Mouse (Mus musculus) midbrain, embryonic 11.5 days (tissue): ENCODE measurements at regions not wholly inside any gene's neighbourhood (a gene's known extent, or its start where the extent isn't known, plus 50 kb on each side); places are given as distances from the start of the nearest gene placed in this dataset.
A peak's percentile ranks its signal among the peaks of the same experiment; 100 is the strongest.

Experiments
- ATAC-seq: fragments of 200-750 bp; cut with Nextera tagmentation; 2 replicates; pipeline ENCODE4 v1.8.0; 2017; ENCODE audit warnings: moderate TSS enrichment, moderate library complexity; ENCODE audit not compliant: low FRiP score
- DNase-seq: peaks from one replicate; pipeline ENCODE4 v3.0.0; 2015; ENCODE audit warnings: low spot score; ENCODE audit errors: missing footprints
- H3K27ac ChIP-seq: fragments of 300-500 bp; sonication (generic); 2 replicates; pipeline ENCODE4 v1.5.1; 2014; ENCODE audit warnings: low read depth, low read length
- H3K27me3 ChIP-seq: fragments of 300-500 bp; sonication (generic); 2 replicates; pipeline ENCODE4 v1.6.1; 2014; ENCODE audit warnings: mild to moderate bottlenecking, low read length, moderate library complexity, mixed read lengths; ENCODE audit not compliant: control insufficient read depth, insufficient read depth
- H3K36me3 ChIP-seq: fragments of 300-500 bp; sonication (generic); 2 replicates; pipeline ENCODE4 v1.6.1; 2014; ENCODE audit warnings: mild to moderate bottlenecking, low read length, moderate library complexity, mixed read lengths; ENCODE audit not compliant: control insufficient read depth, insufficient read depth
- H3K4me1 ChIP-seq: fragments of 300-500 bp; sonication (generic); 2 replicates; pipeline ENCODE4 v1.6.1; 2014; ENCODE audit warnings: low read length; ENCODE audit not compliant: control insufficient read depth, insufficient read depth
- H3K4me2 ChIP-seq: fragments of 300-500 bp; sonication (generic); 2 replicates; pipeline ENCODE4 v1.6.1; 2014; ENCODE audit warnings: mild to moderate bottlenecking, moderate library complexity
- H3K4me3 ChIP-seq: fragments of 300-500 bp; sonication (generic); 2 replicates; pipeline ENCODE4 v1.5.1; 2014; ENCODE audit warnings: low read depth, low read length
- H3K9ac ChIP-seq: fragments of 300-500 bp; sonication (generic); 2 replicates; pipeline ENCODE4 v1.6.1; 2014; ENCODE audit warnings: low read length
- H3K9me3 ChIP-seq: fragments of 300-500 bp; sonication (generic); 2 replicates; pipeline ENCODE4 v1.6.1; 2016; ENCODE audit warnings: low read length; ENCODE audit not compliant: control insufficient read depth
- WGBS: fragments of 180-500 bp; shearing (Covaris S2); extraction: QIAGEN DNeasy Blood & Tissue Kit; methylation state at CpG from one replicate; pipeline ENCODE4 v1.1.7; 2014; 5-methylcytosine and 5-hydroxymethylcytosine counted together

DNA sequence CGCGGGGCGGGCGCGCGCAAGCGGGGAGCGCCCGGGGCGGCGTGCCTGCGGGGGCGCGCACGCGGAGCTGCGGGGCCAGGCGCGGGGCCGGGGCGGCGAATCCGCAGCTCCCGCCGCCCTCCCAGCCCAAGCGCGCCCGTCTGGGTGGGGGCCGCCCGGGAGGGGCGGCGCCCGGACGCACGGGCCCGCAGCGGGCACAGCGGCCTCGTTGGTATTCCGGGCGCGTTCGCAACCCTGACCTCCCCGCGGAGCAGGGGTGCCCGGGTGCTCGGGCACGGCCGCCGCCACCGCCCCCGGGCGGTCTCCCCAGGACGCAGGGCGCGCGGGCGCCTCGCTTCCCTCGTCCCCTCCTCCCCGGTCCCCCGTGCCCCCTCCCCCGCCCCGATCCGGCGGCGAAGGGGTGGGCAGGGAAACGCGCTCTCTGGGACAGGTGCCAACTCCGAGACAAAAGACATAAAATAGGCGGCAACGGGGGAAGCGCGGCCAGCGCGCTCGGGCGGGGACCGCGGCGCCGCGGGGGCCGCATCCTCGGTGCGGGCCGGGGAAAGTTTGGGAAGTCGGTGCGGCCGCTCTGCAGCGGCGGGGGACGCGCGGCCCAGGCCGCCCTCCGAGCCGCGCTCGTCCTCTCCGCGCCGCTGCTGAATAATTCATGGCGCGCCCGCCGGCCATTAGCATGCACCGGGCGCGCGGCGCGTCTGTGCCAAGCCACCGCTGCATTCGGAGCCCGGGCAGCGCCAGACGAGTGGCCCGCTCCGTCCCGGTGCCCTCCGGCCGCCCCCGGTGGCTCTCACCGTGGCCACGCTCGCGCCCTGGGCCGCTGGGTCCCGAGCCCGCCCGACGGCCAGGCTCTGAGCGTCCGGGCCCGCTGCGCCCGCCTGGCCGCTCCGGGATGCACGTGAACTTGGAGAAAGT, 63.7 kb upstream of the Ppara start:
- Histone ChIP-seq H3K4me1 (peaks cover 13% of the 10 kb centered on the region), H3K4me2 (peak overlapping the region; percentile 89), H3K27me3 (peaks cover 95% of the 10 kb centered on the region), H3K36me3 (no peaks in the 10 kb centered on the region), H3K9me3 (no peaks in the 10 kb centered on the region), H3K27ac (no peak overlapping the region), H3K4me3 (peak overlapping the region; percentile 57), H3K9ac (peak overlapping the region; percentile 67)
- no peak for DNase-seq
- peak; percentile 79 for ATAC-seq
- under 1% methylated on average over 115 of the region's 141 CpGs for WGBS

DNA sequence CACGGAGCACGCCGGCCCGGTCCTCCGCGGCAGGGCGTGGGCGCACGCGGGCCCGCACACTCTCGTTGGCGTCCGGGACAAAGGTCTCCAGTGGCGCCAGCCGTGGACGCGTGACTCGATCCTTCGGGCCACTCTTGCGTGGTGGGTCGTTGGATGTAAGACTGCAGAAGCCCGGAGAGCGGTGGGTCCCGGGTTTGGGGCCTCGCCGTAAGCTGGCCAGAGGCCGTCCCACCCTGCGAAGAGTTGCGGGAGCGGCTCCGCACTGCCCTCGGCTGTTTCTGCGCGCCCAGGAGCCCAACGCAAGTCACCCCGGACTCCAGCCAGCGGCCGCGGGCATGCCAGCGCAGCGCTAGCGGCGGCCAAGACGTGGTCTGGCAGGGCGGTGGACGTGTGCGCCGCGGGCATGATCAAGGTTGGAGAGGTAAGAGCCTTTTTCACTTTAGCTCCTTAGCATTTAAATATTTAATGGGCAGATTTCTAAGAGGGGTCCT, 63.0 kb upstream of the Ppara start:
- Histone ChIP-seq H3K9me3 (no peaks in the 10 kb centered on the region), H3K36me3 (no peaks in the 10 kb centered on the region), H3K4me2 (peak overlapping the region; percentile 89), H3K4me3 (peak overlapping the region; percentile 57), H3K9ac (peak overlapping the region; percentile 67), H3K27me3 (peaks cover 97% of the 10 kb centered on the region), H3K4me1 (peaks cover 13% of the 10 kb centered on the region), H3K27ac (no peak overlapping the region)
- 2% methylated on average over 50 of the region's 50 CpGs for WGBS
- peak; percentile 95 for DNase-seq
- ATAC-seq = peak; percentile 41; the same call in 1 of the 2 replicates

DNA sequence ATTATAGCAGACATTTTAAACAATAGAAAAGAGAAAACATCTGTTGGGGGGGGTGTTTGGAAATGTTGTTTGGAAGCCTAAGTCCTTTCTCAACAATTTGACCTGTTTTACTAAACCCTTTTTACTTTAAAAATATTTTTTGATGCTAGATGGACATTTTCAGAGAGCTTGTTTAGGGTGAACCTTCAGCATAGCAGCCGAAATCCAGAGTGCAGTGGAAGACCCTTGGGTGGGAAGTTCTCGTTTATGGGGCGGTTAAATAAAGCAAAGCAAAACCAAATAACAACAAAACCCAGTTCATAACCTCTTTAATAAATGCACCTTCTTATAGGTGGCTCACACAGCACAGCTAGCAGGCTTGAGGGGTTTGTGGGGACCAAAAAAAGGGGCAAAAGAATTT, 62.4 kb upstream of the Ppara start:
- 78% methylated on average over 3 of the region's 3 CpGs for WGBS
- Histone ChIP-seq H3K4me3 (peak overlapping the region; percentile 57), H3K27ac (no peak overlapping the region), H3K36me3 (no peaks in the 10 kb centered on the region), H3K27me3 (peaks cover 97% of the 10 kb centered on the region), H3K4me1 (peaks cover 13% of the 10 kb centered on the region), H3K9me3 (no peaks in the 10 kb centered on the region), H3K9ac (no peak overlapping the region), H3K4me2 (peak overlapping the region; percentile 89; the same call in 1 of the 2 replicates)
- no peak for ATAC-seq
- DNase-seq = peak; percentile 90

DNA sequence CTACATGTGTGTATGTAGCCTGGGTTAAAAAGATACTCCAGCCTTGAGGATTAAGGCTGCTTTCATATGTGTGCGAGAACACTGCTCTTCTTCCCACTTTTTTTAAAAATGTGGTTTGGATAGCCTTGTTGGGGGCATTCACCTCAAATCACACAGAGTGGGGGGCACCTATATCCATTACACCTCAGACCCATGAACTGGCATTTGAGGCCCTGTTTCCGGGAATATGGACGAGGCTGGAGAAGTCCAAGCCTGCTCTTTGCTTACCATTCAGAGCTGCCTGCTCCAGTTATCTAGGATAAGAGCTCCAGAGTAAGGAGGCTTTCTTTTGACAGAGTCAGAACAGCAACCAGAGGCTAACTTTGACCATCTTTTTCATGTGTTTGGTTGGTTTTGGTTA, 61.9 kb upstream of the Ppara start:
- no peak overlapping the region for H3K27ac ChIP-seq
- WGBS = 76% methylated on average over 3 of the region's 3 CpGs
- no peak overlapping the region for H3K4me3 ChIP-seq

DNA sequence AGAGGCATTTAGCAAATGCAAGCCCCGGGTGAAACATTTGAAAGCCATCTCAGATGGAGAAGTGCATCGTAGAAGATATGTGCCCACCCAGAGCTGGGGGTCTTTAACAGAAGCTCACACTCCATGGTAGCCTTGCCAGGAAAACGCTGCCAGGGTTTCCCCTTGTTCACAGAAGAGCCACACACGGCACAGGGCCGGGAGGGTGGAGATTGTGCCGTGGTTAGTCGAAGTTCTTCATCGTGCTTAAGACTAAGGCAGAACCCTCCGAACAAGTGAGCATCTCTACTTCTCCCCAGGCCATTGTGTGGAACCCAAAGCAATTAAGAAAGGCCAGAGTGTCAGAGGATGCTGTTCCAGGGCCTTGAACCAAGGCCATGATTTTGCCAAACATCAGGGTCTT, 61.3 kb upstream of the Ppara start:
- H3K27me3 ChIP-seq = peaks cover 97% of the 10 kb centered on the region
- DNase-seq (peak; percentile 88), ATAC-seq (no peak)
- H3K9me3 ChIP-seq = no peaks in the 10 kb centered on the region
- H3K27ac ChIP-seq = no peak overlapping the region
- H3K4me1 ChIP-seq = peaks cover 13% of the 10 kb centered on the region
- no peaks in the 10 kb centered on the region for H3K36me3 ChIP-seq
- no peak overlapping the region for H3K9ac ChIP-seq
- WGBS = 83% methylated on average over 9 of the region's 9 CpGs
- H3K4me2 ChIP-seq = no peak overlapping the region
- H3K4me3 ChIP-seq = no peak overlapping the region

More for the DNA sequence above, 61.9 kb upstream of the Ppara start:
- Histone ChIP-seq H3K9ac (no peak overlapping the region), H3K36me3 (no peaks in the 10 kb centered on the region), H3K9me3 (no peaks in the 10 kb centered on the region), H3K27me3 (peaks cover 96% of the 10 kb centered on the region), H3K4me1 (peaks cover 13% of the 10 kb centered on the region), H3K4me2 (peak overlapping the region; percentile 17; the same call in 1 of the 2 replicates)
- ATAC-seq (no peak), DNase-seq (no peak)

DNA sequence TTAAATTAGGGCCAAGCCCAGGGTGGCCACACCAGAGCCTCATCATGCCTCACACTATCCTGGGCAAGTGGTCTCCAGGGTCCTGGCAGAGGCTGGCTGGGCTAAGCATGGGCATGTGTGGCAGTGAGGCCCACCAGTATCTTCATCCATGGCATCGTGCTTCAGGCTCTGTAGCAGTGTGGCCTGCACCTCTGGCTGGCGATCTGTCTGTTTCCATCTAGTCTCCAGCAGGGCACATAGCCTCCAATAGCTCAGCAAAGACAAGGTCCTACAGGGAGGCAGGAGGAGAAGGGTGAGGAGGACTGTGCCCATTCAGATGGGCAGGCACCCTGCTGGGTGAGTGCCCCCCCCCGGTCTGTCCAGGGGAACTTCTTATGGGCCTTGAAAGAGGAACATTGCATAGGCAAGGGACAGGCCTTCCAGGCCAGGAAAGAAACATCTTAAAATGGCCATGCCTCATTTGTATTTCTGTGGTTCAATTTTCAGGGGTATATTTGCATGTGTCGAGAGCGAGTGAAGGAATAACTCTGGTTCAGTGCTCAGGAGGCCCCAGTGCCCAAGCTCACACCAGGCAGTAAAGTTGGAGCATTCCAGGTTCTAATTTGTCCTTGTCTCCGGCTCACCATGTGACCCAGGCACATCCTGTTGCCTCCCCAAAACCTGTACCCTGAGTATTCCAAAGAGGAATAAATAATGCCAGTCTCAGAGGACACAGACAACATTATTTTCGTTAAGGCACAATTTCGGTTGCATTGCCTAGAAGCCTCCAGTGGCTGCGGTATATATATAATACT, 60.4 kb upstream of the Ppara start:
- no peak overlapping the region for H3K27ac ChIP-seq
- no peaks in the 10 kb centered on the region for H3K36me3 ChIP-seq
- no peak for ATAC-seq
- H3K4me3 ChIP-seq = no peak overlapping the region
- H3K27me3 ChIP-seq = peaks cover 95% of the 10 kb centered on the region
- peaks cover 13% of the 10 kb centered on the region for H3K4me1 ChIP-seq
- H3K9ac ChIP-seq = no peak overlapping the region
- DNase-seq = no peak
- 84% methylated on average over 9 of the region's 9 CpGs for WGBS
- no peaks in the 10 kb centered on the region for H3K9me3 ChIP-seq
- H3K4me2 ChIP-seq = no peak overlapping the region

DNA sequence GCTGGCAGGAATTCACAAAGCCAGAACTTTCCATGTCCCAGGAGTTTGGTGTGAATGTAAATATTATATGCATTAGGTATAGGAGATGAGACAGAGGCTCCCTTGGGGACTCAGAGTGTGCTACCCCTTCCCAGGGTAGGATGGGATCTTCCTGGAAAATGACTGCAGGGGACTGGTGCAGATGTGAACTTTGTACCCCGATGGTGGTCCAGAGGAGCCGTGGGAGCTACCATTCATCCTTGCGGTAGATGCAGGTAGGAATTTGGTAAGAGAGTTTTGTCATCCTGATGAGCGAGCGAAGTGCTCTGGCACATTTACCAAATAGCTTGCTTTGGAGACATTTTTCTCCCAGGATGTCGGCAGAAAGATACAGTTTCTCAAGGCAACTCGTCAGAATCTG, 59.7 kb upstream of the Ppara start:
- ATAC-seq (no peak), DNase-seq (no peak)
- H3K4me2 ChIP-seq = no peak overlapping the region
- no peaks in the 10 kb centered on the region for H3K9me3 ChIP-seq
- no peak overlapping the region for H3K9ac ChIP-seq
- WGBS = 87% methylated on average over 7 of the region's 7 CpGs
- H3K4me3 ChIP-seq = no peak overlapping the region
- peaks cover 13% of the 10 kb centered on the region for H3K4me1 ChIP-seq
- H3K36me3 ChIP-seq = no peaks in the 10 kb centered on the region
- H3K27ac ChIP-seq = no peak overlapping the region
- H3K27me3 ChIP-seq = peaks cover 92% of the 10 kb centered on the region

DNA sequence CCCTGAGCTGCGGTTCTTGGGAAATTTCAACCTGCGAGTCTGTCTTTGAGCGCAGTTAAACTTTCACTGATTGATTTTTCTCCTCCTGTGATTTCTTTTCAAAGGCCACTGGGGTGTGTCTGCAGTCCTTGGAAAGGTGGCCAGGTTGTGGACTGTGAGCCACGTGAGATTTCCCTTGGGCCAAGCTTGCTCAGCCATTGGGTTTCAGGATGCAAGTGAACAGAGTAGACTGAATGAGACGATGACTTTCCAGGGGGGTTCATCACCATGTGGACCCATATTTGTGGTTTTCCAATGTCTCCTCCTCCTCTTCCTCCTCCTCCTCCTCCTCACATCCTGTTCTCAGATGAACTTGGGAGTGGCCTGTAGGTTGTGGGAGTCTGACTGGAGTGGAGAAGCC, 59.0 kb upstream of the Ppara start:
- DNase-seq = no peak
- Histone ChIP-seq H3K4me1 (peaks cover 8% of the 10 kb centered on the region; the same call in 1 of the 2 replicates), H3K4me3 (no peak overlapping the region), H3K27me3 (peaks cover 86% of the 10 kb centered on the region), H3K4me2 (no peak overlapping the region), H3K27ac (no peak overlapping the region), H3K36me3 (no peaks in the 10 kb centered on the region), H3K9ac (no peak overlapping the region), H3K9me3 (no peaks in the 10 kb centered on the region)
- ATAC-seq = no peak
- WGBS = 84% methylated on average over 5 of the region's 5 CpGs

DNA sequence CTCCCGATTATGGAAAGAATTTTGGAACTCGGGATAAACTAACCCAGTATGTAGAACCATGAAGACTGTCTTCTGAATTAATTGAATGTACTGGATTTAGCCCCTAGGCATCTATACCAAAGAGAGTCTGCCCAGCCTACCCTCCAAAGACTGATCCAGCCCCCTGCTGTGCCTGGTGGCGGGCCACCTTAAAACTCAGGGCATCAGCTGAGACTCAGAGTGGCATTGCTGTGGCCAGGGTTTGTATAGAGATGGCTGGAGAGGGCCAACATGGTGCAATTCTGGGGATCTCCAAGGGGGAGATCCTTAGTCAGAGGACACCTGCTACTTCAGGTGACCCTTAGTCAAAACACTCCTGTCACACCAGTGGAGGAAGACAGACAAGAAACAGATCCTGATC, 58.6 kb upstream of the Ppara start:
- Histone ChIP-seq H3K4me2 (no peak overlapping the region), H3K36me3 (no peaks in the 10 kb centered on the region), H3K4me3 (no peak overlapping the region), H3K4me1 (0 out of 2 replicates have a peak, but pooled peaks cover 5% of the 10 kb centered on the region), H3K9me3 (no peaks in the 10 kb centered on the region), H3K9ac (no peak overlapping the region), H3K27me3 (peaks cover 82% of the 10 kb centered on the region), H3K27ac (no peak overlapping the region)
- ATAC-seq = no peak
- WGBS = 82% methylated on average over 3 of the region's 3 CpGs
- DNase-seq = no peak
